Mouse (Mus musculus): ENCODE data around the gene Amh.

- TF ChIP-seq CTCF (IDR thresholded peaks at IDR 0.05): 0 out of 2 replicates have a peak, but pooled peaks have one; percentile 3
- no peak for TF ChIP-seq EP300 (IDR thresholded peaks at IDR 0.05)
Observed at GRCm38 (mm10) chr10:80807057-80807627, 2.1 kb downstream of the Amh start.

Measured in lung, postnatal 0 days (tissue).